Mouse (Mus musculus) kidney, adult 2 months (tissue): ENCODE data around the gene Olfml1. TPM values are rescaled to one million over a fixed set of nuclear protein-coding genes. Genes with fewer than 3 reads are reported as not detected.
A peak's percentile ranks its signal among the peaks of the same experiment; 100 is the strongest.

ENCODE experiments used
- DNase-seq: peaks from one replicate; pipeline ENCODE4 v3.0.0; 2021
- H3K27ac ChIP-seq: fragments of 200-500 bp; 2 replicates; pipeline ENCODE4 v1.5.1; 2012; ENCODE audit warnings: low read depth, low read length, control low read depth, inconsistent platforms; ENCODE audit not compliant: insufficient read depth
- H3K27me3 ChIP-seq: fragments of 200-500 bp; replicated peaks from 2 replicates; pipeline ENCODE4 v1.6.1; 2012; ENCODE audit warnings: mild to moderate bottlenecking, moderate library complexity, low read length, inconsistent platforms; ENCODE audit not compliant: control insufficient read depth, insufficient read depth
- H3K36me3 ChIP-seq: fragments of 200-500 bp; 2 replicates; pipeline ENCODE4 v1.6.1; 2012; ENCODE audit warnings: mild to moderate bottlenecking, moderate library complexity, low read length, inconsistent platforms; ENCODE audit not compliant: control insufficient read depth, insufficient read depth
- H3K4me1 ChIP-seq: fragments of 200-500 bp; 2 replicates; pipeline ENCODE4 v1.6.1; 2011; ENCODE audit warnings: low read length; ENCODE audit not compliant: control insufficient read depth, insufficient read depth
- H3K4me3 ChIP-seq: fragments of 200-500 bp; 2 replicates; pipeline ENCODE4 v1.5.1; 2011; ENCODE audit warnings: mild to moderate bottlenecking, low read depth, low read length, control low read depth; ENCODE audit not compliant: insufficient read depth
- CTCF ChIP-seq: fragments of 200-500 bp; conservative IDR thresholded peaks from 2 replicates; pipeline ENCODE4 v1.5.1; 2011; ENCODE audit warnings: low read depth, mild to moderate bottlenecking, control low read depth, low read length, moderate library complexity, mixed read lengths; ENCODE audit not compliant: insufficient read depth, insufficient read length
- POLR2A ChIP-seq: fragments of 200-500 bp; IDR thresholded peaks from one replicate; pipeline ENCODE4 v1.6.1; 2011; ENCODE audit warnings: low read depth, low read length, control low read depth
- WGBS: fragments of 180-500 bp; shearing (Covaris S2); methylation state at CpG from one replicate; pipeline ENCODE4 v1.1.7; 2018; 5-methylcytosine and 5-hydroxymethylcytosine counted together
- polyA plus RNA-seq: library from polyadenylated mRNA; depleted of rRNA; stranded (reverse); fragments of >200 nt; gene quantifications from 2 replicates; pipeline ENCODE4 v1.2.3, GENCODE M21; 2012; rRNA removed

Gene Olfml1
- polyA plus RNA-seq = 13.2 and 14.0 TPM in 2 replicates

DNA sequence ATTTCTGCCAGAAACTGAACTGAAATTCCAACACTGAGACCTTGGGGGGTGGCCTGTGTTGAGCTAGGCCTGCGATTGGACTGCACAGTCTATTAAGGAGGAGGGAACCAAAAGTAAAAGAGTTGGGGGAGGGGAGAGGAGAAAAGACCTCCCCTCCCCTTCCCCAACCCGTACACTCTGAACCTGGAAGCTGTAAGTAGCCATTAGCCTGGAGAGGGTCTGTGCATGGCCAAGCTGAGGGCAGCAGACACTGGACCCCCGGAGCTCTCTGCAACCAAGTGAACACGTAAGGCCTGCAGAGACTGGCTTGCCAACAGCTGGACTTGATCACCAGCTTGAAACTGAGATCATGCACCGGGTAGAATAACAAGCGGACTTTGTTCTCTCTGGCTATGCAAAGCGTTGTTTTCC, at the start of gene Olfml1:
TSS of gene Olfml1 (plus strand) at position 186 of the 411 bp plus-strand sequence.
- Histone ChIP-seq H3K27me3 (no peaks in the 10 kb centered on the region), H3K27ac (peak within 1 kb of the TSS; percentile 75), H3K4me3 (peak within 1 kb of the TSS; percentile 77), H3K36me3 (no peaks in the 10 kb centered on the region), H3K4me1 (no peaks in the 10 kb centered on the region)
- peak; percentile 79 for DNase-seq
- WGBS = 28% methylated on average over 7 of the region's 7 CpGs
- TF ChIP-seq CTCF (no peak), POLR2A (no peak)

DNA sequence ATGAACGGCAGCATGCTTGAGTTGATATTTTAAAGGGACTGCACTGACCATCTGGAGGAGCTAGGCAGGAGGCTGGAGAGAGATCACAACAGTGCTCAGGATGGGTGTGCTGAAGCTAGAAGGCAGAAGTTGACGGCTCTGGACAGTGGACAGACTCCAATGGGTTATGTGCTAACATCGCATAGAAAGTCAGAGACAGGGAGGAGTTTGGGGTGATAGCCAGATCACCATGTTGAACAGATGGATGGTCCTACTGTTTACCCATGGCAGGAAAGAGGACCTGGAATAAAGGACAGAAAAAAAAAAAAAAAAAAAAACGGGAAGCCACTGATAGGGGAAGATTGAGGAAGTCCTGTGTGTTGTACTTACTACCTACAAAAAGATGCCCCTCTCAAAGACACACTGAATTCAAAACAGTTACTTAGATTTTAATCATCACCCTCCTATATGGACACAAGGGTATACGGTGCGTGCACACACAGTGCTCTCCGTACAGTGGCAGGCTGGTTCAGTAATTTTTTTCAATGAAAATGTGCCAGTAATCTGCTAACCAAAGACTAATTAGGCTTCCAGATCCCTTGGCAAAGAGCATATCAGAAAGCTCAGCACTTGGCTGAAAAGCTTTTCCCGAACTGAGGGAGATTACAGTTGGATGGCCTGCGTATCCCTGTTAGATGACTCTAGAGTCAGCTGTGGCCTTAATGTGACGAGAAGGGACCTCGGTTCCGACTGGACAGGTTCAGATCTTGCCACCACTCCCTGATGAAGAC, 47.8 kb upstream of the Olfml1 start:
- 91% methylated on average over 12 of the region's 12 CpGs for WGBS
- H3K4me3 ChIP-seq = no peak overlapping the region
- TF ChIP-seq CTCF (no peak), POLR2A (no peak)
- no peak for DNase-seq
- H3K27me3 ChIP-seq = no peaks in the 10 kb centered on the region
- H3K36me3 ChIP-seq = no peaks in the 10 kb centered on the region
- no peaks in the 10 kb centered on the region for H3K4me1 ChIP-seq
- no peak overlapping the region for H3K27ac ChIP-seq

DNA sequence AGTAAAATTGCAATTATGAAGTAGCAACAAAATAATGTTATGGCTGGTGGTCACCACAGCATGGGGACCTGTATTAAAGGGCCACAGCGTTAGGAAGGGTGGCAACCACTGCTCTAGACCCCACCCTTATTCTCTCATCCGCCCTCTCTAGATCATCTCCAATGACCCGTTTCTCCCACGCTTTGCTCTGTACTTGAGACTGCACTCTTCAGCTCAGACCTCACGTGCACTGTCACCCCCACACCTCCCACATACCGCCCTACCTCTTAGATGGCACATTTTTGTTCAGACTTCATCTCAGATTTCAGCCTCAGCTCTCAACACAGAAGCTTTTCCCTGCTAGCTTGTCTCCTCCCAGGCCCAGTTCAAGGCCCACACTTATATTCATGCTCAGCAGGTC, 45.8 kb upstream of the Olfml1 start:
- TF ChIP-seq CTCF = no peak
- TF ChIP-seq POLR2A = no peak
- WGBS = 52% methylated on average over 6 of the region's 6 CpGs

GRCm38 (mm10) chr7:107526299-107526698, 40.9 kb upstream of the Olfml1 start:
- 3% methylated on average over 1 of the region's 1 CpGs for WGBS
- peak; percentile 65 for TF ChIP-seq CTCF
- TF ChIP-seq POLR2A = no peak
- no peak overlapping the region for H3K4me3 ChIP-seq
- no peaks in the 10 kb centered on the region for H3K4me1 ChIP-seq
- no peaks in the 10 kb centered on the region for H3K27me3 ChIP-seq
- peak; percentile 47 for DNase-seq
- H3K27ac ChIP-seq = no peak overlapping the region
- no peaks in the 10 kb centered on the region for H3K36me3 ChIP-seq

More for the DNA sequence above, 45.8 kb upstream of the Olfml1 start:
- Histone ChIP-seq H3K27ac (no peak overlapping the region), H3K4me3 (no peak overlapping the region), H3K36me3 (no peaks in the 10 kb centered on the region), H3K27me3 (no peaks in the 10 kb centered on the region), H3K4me1 (no peaks in the 10 kb centered on the region)
- no peak for DNase-seq

DNA sequence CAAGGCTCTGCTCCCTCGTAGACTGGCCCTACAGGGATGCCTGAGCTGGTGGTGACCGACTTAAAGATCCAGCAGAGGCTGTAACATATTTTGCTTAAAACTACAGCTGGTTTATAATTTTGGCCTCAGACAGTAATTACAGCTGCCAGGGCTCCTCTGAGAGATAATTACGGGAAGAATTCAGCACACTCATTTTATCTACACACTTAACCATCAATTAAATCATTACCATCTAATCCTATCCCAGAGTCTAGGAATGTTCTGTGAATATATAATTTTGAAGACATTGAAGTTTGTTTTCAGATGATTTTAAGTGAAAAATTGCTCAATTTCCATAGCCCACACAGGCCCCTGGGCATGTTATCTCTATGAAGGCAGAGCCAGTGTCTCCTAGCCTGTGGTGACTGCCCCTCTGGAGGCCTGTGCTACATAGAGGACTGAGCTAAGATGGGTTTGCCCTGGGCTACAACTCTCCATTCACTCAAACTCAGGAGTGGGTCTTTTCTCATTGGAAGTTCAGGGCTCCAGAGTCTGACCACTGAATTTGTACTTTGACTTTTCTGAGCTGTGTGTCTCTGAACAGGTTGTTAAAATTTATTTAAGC, 39.0 kb upstream of the Olfml1 start:
- Histone ChIP-seq H3K4me3 (no peak overlapping the region), H3K36me3 (no peaks in the 10 kb centered on the region), H3K4me1 (no peaks in the 10 kb centered on the region), H3K27me3 (no peaks in the 10 kb centered on the region), H3K27ac (no peak overlapping the region)
- WGBS = 72% methylated on average over 3 of the region's 3 CpGs
- TF ChIP-seq CTCF = no peak
- no peak for TF ChIP-seq POLR2A
- DNase-seq = peak; percentile 41

DNA sequence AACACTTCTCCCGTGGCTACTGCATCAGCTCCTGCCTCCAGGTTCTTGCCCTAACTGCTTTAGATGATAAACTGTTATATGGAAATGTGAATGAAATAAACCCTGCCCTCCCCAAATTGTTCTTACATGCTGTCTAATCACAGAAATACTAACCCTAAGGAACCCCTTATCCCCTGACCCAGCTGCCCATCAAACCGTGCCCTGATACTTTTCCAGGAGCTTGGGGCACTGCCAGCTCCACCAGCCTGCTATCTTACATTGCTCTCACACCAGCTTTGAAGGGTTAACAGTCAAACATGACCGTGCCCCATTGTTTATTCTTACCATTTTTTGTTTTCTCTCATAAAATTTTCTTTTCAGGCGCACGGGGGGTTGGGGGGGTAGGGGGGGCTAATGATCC, 37.9 kb upstream of the Olfml1 start:
- Histone ChIP-seq H3K4me1 (no peaks in the 10 kb centered on the region), H3K27me3 (no peaks in the 10 kb centered on the region), H3K27ac (no peak overlapping the region), H3K36me3 (no peaks in the 10 kb centered on the region), H3K4me3 (no peak overlapping the region)
- WGBS = 52% methylated on average over 5 of the region's 5 CpGs
- TF ChIP-seq POLR2A = no peak
- no peak for TF ChIP-seq CTCF
- peak; percentile 6 for DNase-seq

- TF ChIP-seq CTCF (no peak), POLR2A (no peak)
- DNase-seq = no peak
- WGBS = 79% methylated on average over 4 of the region's 4 CpGs
- no peaks in the 10 kb centered on the region for H3K36me3 ChIP-seq
- no peak overlapping the region for H3K27ac ChIP-seq
- H3K27me3 ChIP-seq = no peaks in the 10 kb centered on the region
- H3K4me3 ChIP-seq = no peak overlapping the region
- H3K4me1 ChIP-seq = no peaks in the 10 kb centered on the region
Measured at GRCm38 (mm10) chr7:107535311-107535710, 31.9 kb upstream of the Olfml1 start.
